Mouse (Mus musculus) CH12.LX (cell line): ENCODE measurements at regions not wholly inside any gene's neighbourhood (a gene's known extent, or its start where the extent isn't known, plus 50 kb on each side); places are given as distances from the start of the nearest gene placed in this dataset.
A peak's percentile ranks its signal among the peaks of the same experiment; 100 is the strongest.

ENCODE experiments used
- DNase-seq: peaks from one replicate; pipeline ENCODE4 v3.0.0-alpha.2; 2013; ENCODE audit errors: extremely low read depth
- H3K27ac ChIP-seq: 2 replicates; pipeline ENCODE4 v1.5.1; 2012; ENCODE audit warnings: low read depth, mild to moderate bottlenecking, control low read depth, moderate library complexity; ENCODE audit not compliant: insufficient read depth
- H3K27me3 ChIP-seq: replicated peaks from 2 replicates; pipeline ENCODE3; 2012; ENCODE audit warnings: inconsistent platforms
- H3K36me3 ChIP-seq, 2 experiments: replicated peaks in 1 of 2; 2 replicates each; pipeline versions ENCODE3 to v1.6.1; 2012; ENCODE audit warnings: inconsistent platforms in 1 of 2, low read length in 1 of 2, mild to moderate bottlenecking in 1 of 2, mixed read lengths in 1 of 2, moderate library complexity in 1 of 2; ENCODE audit not compliant: control insufficient read depth in 1 of 2, insufficient read depth in 1 of 2
- H3K4me1 ChIP-seq, 2 experiments: 2 replicates each; pipeline ENCODE4 v1.6.1; 2012; ENCODE audit warnings: inconsistent platforms in 1 of 2, moderate library complexity in 1 of 2; ENCODE audit not compliant: insufficient read depth in 2 of 2, control insufficient read depth in 1 of 2
- H3K4me2 ChIP-seq: 2 replicates; pipeline ENCODE4 v1.6.1; 2012; ENCODE audit warnings: low read depth, mild to moderate bottlenecking, control low read depth; ENCODE audit not compliant: poor library complexity, insufficient read depth, severe bottlenecking
- H3K4me3 ChIP-seq, 3 experiments: fragments of 150-350 bp in 1 of 3; sonication (generic) in 1 of 3; replicated peaks in 1 of 3; 2 replicates each; pipeline versions ENCODE3 to v1.5.1; 2011 to 2012; ENCODE audit warnings: low read depth in 2 of 3, low read length in 2 of 3, mild to moderate bottlenecking in 2 of 3, moderate library complexity in 2 of 3, control low read depth in 1 of 3, improper control_type of control experiment in 1 of 3, inconsistent platforms in 1 of 3, mixed read lengths in 1 of 3; ENCODE audit not compliant: poor library complexity in 1 of 3
- H3K79me2 ChIP-seq: replicated peaks from 2 replicates; pipeline ENCODE4 v1.6.1; 2012; ENCODE audit warnings: mild to moderate bottlenecking, moderate library complexity; ENCODE audit not compliant: control insufficient read depth, poor library complexity, insufficient read depth, severe bottlenecking; ENCODE audit errors: extremely low read depth
- H3K9ac ChIP-seq: 2 replicates; pipeline ENCODE4 v1.6.1; 2012; ENCODE audit warnings: low read depth, mild to moderate bottlenecking, control low read depth, moderate library complexity; ENCODE audit not compliant: insufficient read depth
- H3K9me3 ChIP-seq: replicated peaks from 2 replicates; pipeline ENCODE3; 2012; ENCODE audit warnings: low read length, inconsistent platforms, mixed read lengths
- CHD1 ChIP-seq: IDR thresholded peaks from 2 replicates; pipeline ENCODE4 v1.6.1; 2012; ENCODE audit warnings: low read depth, low read length, improper control_type of control experiment, inconsistent platforms
- CTCF ChIP-seq, 2 experiments: IDR thresholded peaks in 1 of 2; conservative IDR thresholded peaks in 1 of 2; 2 replicates each; pipeline ENCODE4 v1.5.1; 2011 to 2012; ENCODE audit warnings: low read depth in 2 of 2, low read length in 2 of 2, improper control_type of control experiment in 1 of 2, inconsistent platforms in 1 of 2, mild to moderate bottlenecking in 1 of 2, moderate library complexity in 1 of 2
- ELF1 ChIP-seq: IDR thresholded peaks from 2 replicates; pipeline ENCODE4 v1.6.1; 2014; ENCODE audit warnings: low read depth, mild to moderate bottlenecking, inconsistent platforms, low read length, improper control_type of control experiment
- ETS1 ChIP-seq: conservative IDR thresholded peaks from 2 replicates; pipeline ENCODE4 v1.6.1; 2012; ENCODE audit warnings: low read depth, mild to moderate bottlenecking, inconsistent platforms, low read length, improper control_type of control experiment, moderate library complexity
- JUN ChIP-seq: IDR thresholded peaks from 2 replicates; pipeline ENCODE4 v1.6.1; 2011; ENCODE audit warnings: low read depth, mild to moderate bottlenecking, low read length, improper control_type of control experiment, moderate library complexity; ENCODE audit not compliant: insufficient read depth
- MAFK ChIP-seq: IDR thresholded peaks from 2 replicates; pipeline ENCODE4 v1.6.1; 2011; ENCODE audit warnings: low read length, improper control_type of control experiment; ENCODE audit not compliant: insufficient replicate concordance
- MAZ ChIP-seq: IDR thresholded peaks from 2 replicates; pipeline ENCODE4 v1.6.1; 2012; ENCODE audit warnings: low read depth, mild to moderate bottlenecking, inconsistent platforms, low read length, improper control_type of control experiment, moderate library complexity
- MEF2A ChIP-seq: IDR thresholded peaks from 2 replicates; pipeline ENCODE4 v1.6.1; 2014; ENCODE audit warnings: low read depth, mild to moderate bottlenecking, inconsistent platforms, low read length, improper control_type of control experiment, borderline replicate concordance
- MXI1 ChIP-seq: IDR thresholded peaks from 2 replicates; pipeline ENCODE4 v1.6.1; 2011; ENCODE audit warnings: mild to moderate bottlenecking, low read depth, low read length, improper control_type of control experiment
- NELFE ChIP-seq: IDR thresholded peaks from 2 replicates; pipeline ENCODE4 v1.6.1; 2011; ENCODE audit warnings: low read depth, low read length, improper control_type of control experiment
- ZC3H11A ChIP-seq: IDR thresholded peaks from 2 replicates; pipeline ENCODE4 v1.6.1; 2012; ENCODE audit warnings: low read depth, mild to moderate bottlenecking, inconsistent platforms, low read length, improper control_type of control experiment
- ZKSCAN1 ChIP-seq: IDR thresholded peaks from 2 replicates; pipeline ENCODE4 v1.6.1; 2012; ENCODE audit warnings: low read depth, inconsistent platforms, low read length, improper control_type of control experiment, borderline replicate concordance
- ZNF384 ChIP-seq: IDR thresholded peaks from 2 replicates; pipeline ENCODE4 v1.6.1; 2012; ENCODE audit warnings: low read depth, low read length, improper control_type of control experiment, inconsistent platforms
- dilution Hi-C: fragments of 300-500 bp; cut with MboI; formaldehyde crosslinking; loops from 2 replicates; pipeline ENCODE4 v1.14.3; 2020; ENCODE audit warnings: low sequenced_read_pairs; ENCODE audit not compliant: extremely low pct_unique_long_range_greater_than_20kb, extremely low pct_ligation_motif_present
- in situ Hi-C: fragments of 300-500 bp; cut with MboI; formaldehyde crosslinking; loops from 3 replicates; pipeline ENCODE4 v1.14.3; 2019; ENCODE audit warnings: low sequenced_read_pairs, low pct_ligation_motif_present, low pct_unique_long_range_greater_than_20kb, mixed read lengths

DNA sequence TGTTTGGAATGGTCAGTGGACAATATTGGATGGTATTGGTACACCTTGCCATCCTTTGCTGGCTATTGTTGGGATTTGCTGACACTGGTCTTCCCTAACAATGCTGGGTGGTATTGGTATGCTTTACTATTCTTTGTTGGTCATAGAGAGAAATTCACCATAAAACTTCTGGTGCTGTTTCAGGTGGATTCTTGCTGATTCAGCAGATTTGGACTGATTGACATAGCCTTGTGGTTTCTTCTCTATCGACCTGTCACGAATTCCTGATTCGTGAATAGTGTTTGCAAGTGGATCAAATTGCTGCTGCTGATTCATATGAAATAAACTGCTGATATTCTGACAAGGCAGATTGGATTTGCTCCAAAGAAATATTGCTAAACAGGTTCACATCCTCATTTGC is 109.5 kb upstream of the Mme start:
- Histone ChIP-seq H3K4me1 (no peaks in the 10 kb centered on the region), H3K9me3 (peaks cover 37% of the 10 kb centered on the region), H3K27me3 (no peaks in the 10 kb centered on the region), H3K9ac (no peak overlapping the region), H3K36me3 (no peaks in the 10 kb centered on the region), H3K79me2 (no peaks in the 10 kb centered on the region), H3K4me2 (no peak overlapping the region), H3K4me3 (no peak overlapping the region), H3K27ac (no peak overlapping the region)
- dilution Hi-C loops = no loop called here
- TF ChIP-seq MAFK (peak; percentile 92), MEF2A (no peak), NELFE (no peak), ZKSCAN1 (no peak), MAZ (no peak)
- no peak for DNase-seq
- in situ Hi-C loops = no loop called here

DNA sequence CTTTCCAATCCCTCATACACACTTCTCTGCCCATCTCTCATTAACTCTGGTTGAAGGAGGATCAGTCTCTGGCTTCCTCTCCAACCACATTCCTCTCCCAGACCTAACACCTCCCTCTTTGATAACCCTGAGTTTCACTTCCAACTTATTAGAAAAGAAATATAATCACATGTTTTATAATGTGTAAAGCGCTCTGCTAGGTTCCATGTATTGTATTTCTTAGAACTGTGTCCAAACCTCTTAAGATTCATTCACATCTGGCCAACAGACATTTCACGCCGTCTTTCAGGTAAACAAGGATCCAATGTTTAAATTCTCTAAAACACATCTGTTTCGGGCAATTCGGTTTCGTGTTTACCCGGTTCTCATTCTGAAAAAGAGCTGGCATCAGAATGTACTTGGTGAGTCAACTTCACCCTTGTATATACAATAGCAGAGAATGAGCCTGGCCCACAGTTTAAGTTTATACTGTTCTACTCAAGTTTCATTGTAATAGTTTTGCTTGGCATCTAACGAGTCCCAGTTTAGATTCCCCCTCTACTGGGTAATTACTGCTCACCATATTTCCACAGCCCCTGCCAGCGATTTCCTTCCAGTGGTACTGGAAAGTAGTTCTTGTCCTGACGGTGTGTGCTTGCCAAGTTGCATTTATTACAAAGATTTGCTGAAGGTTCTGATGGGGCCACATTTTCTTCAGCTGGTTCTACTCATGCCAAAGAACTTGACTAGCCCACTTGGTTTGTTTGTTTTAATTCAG is 103.8 kb upstream of the Mme start:
- Histone ChIP-seq H3K27ac (no peak overlapping the region), H3K36me3 (no peaks in the 10 kb centered on the region)
- in situ Hi-C loops = no loop called here

GRCm38 (mm10) chr3:63146237-63146636 is 95.1 kb upstream of the Mme start:
- no peak overlapping the region for H3K9ac ChIP-seq
- H3K79me2 ChIP-seq = no peaks in the 10 kb centered on the region
- no peak overlapping the region for H3K27ac ChIP-seq
- in situ Hi-C loops = no loop called here
- H3K4me2 ChIP-seq = no peak overlapping the region
- H3K27me3 ChIP-seq = no peaks in the 10 kb centered on the region
- H3K9me3 ChIP-seq = peaks cover 26% of the 10 kb centered on the region
- H3K4me1 ChIP-seq = no peaks in the 10 kb centered on the region
- TF ChIP-seq ZNF384 (no peak), ELF1 (no peak), ZC3H11A (no peak), CHD1 (no peak), MXI1 (no peak), MAFK (no peak)
- dilution Hi-C loops = no loop called here
- no peak for DNase-seq
- no peaks in the 10 kb centered on the region for H3K36me3 ChIP-seq
- H3K4me3 ChIP-seq = no peak overlapping the region

More for the DNA sequence above, 103.8 kb upstream of the Mme start:
- no peaks in the 10 kb centered on the region for H3K27me3 ChIP-seq
- DNase-seq = no peak
- H3K9me3 ChIP-seq = peaks cover 43% of the 10 kb centered on the region
- no peaks in the 10 kb centered on the region for H3K4me1 ChIP-seq
- H3K9ac ChIP-seq = no peak overlapping the region
- TF ChIP-seq MAFK = no peak
- TF ChIP-seq MEF2A = no peak
- no peak for TF ChIP-seq JUN
- TF ChIP-seq CTCF (conservative IDR thresholded peaks at IDR 0.05 in 1 of 2, IDR thresholded peaks at IDR 0.05 in 1 of 2; ENCODE audit: low read depth in 2 of 2, low read length in 2 of 2) = no peak
- TF ChIP-seq ETS1 = no peak
- TF ChIP-seq ZC3H11A = no peak
- no peak overlapping the region for H3K4me2 ChIP-seq
- dilution Hi-C loops = no loop called here
- no peaks in the 10 kb centered on the region for H3K79me2 ChIP-seq
- H3K4me3 ChIP-seq = no peak overlapping the region
